Mouse (Mus musculus) heart, embryonic 14.5 days (tissue): ENCODE results near the gene Vmn2r97. TPM values are rescaled to one million over a fixed set of nuclear protein-coding genes. Genes with fewer than 3 reads are reported as not detected.
"Not testable (repeated sequence)": the region's sequence is repeated elsewhere in the genome, so short reads cannot be mapped to it uniquely, and the experiment has no call there.

ENCODE experiments used
- ATAC-seq: fragments of 200-750 bp; cut with Nextera tagmentation; 2 replicates; pipeline ENCODE4 v1.8.0; 2017; ENCODE audit warnings: low read depth, moderate TSS enrichment; ENCODE audit not compliant: insufficient number of reproducible peaks, insufficient read depth, low FRiP score
- H3K27ac ChIP-seq, 2 experiments: fragments of 200-500 bp in 1 of 2; fragments of 300-500 bp in 1 of 2; sonication (generic) in 1 of 2; replicated peaks in 1 of 2; 2 replicates each; pipeline ENCODE4 v1.5.1; 2012 to 2014; ENCODE audit warnings: low read depth in 2 of 2, low read length in 2 of 2, control low read depth in 1 of 2, mild to moderate bottlenecking in 1 of 2, mixed read lengths in 1 of 2; ENCODE audit not compliant: control insufficient read depth in 1 of 2, insufficient read depth in 1 of 2
- H3K27me3 ChIP-seq: fragments of 300-500 bp; sonication (generic); 2 replicates; pipeline ENCODE4 v1.6.1; 2014; ENCODE audit warnings: mild to moderate bottlenecking, low read length, control low read depth; ENCODE audit not compliant: control insufficient read depth, insufficient read depth
- H3K36me3 ChIP-seq: fragments of 300-500 bp; sonication (generic); 2 replicates; pipeline ENCODE4 v1.6.1; 2014; ENCODE audit warnings: mild to moderate bottlenecking, control low read depth, low read length, mixed read lengths; ENCODE audit not compliant: control insufficient read depth, insufficient read depth
- H3K4me1 ChIP-seq, 2 experiments: fragments of 200-500 bp in 1 of 2; fragments of 300-500 bp in 1 of 2; sonication (generic) in 1 of 2; 2 replicates each; pipeline ENCODE4 v1.6.1; 2012 to 2014; ENCODE audit warnings: low read length in 2 of 2, control low read depth in 1 of 2, mixed read lengths in 1 of 2; ENCODE audit not compliant: control insufficient read depth in 2 of 2, insufficient read depth in 2 of 2
- H3K4me2 ChIP-seq: fragments of 300-500 bp; sonication (generic); 2 replicates; pipeline ENCODE4 v1.6.1; 2014; ENCODE audit warnings: mild to moderate bottlenecking, low read length
- H3K4me3 ChIP-seq, 2 experiments: fragments of 200-500 bp in 1 of 2; fragments of 300-500 bp in 1 of 2; sonication (generic) in 1 of 2; 2 replicates each; pipeline ENCODE4 v1.5.1; 2012 to 2014; ENCODE audit warnings: low read length in 2 of 2, mild to moderate bottlenecking in 2 of 2, control low read depth in 1 of 2, low read depth in 1 of 2, moderate library complexity in 1 of 2; ENCODE audit not compliant: control insufficient read depth in 1 of 2, insufficient read depth in 1 of 2
- H3K9ac ChIP-seq: fragments of 300-500 bp; sonication (generic); 2 replicates; pipeline ENCODE4 v1.6.1; 2014; ENCODE audit warnings: mild to moderate bottlenecking, low read length
- H3K9me3 ChIP-seq: fragments of 300-500 bp; sonication (generic); 2 replicates; pipeline ENCODE4 v1.6.1; 2016; ENCODE audit warnings: low read length, control low read depth; ENCODE audit not compliant: control insufficient read depth
- WGBS: fragments of 180-500 bp; shearing (Covaris S2); extraction: QIAGEN DNeasy Blood & Tissue Kit; methylation state at CpG from one replicate; pipeline ENCODE4 v1.1.7; 2014; 5-methylcytosine and 5-hydroxymethylcytosine counted together
- polyA plus RNA-seq: library from polyadenylated mRNA; unstranded; fragments of >200 nt; fragmentation: Nextera tagmentation; extraction: Ambion mirVana; gene quantifications from 2 replicates; pipeline ENCODE4 v1.2.1, GENCODE M21; 2014

The Vmn2r97 gene
- polyA plus RNA-seq = 0.05 TPM in 1 of 2 replicates, not detected in the other

GRCm38 (mm10) chr17:18914000-18914399 is at the start of gene Vmn2r97:
Vmn2r97 (plus strand) TSS chr17:18914300.
- not testable (repeated sequence) for H3K4me3 ChIP-seq, H3K27me3 ChIP-seq, H3K36me3 ChIP-seq, H3K4me2 ChIP-seq, ATAC-seq, H3K4me1 ChIP-seq, H3K9ac ChIP-seq, H3K9me3 ChIP-seq, H3K27ac ChIP-seq
- 63% methylated on average over 2 of the region's 2 CpGs for WGBS

DNA sequence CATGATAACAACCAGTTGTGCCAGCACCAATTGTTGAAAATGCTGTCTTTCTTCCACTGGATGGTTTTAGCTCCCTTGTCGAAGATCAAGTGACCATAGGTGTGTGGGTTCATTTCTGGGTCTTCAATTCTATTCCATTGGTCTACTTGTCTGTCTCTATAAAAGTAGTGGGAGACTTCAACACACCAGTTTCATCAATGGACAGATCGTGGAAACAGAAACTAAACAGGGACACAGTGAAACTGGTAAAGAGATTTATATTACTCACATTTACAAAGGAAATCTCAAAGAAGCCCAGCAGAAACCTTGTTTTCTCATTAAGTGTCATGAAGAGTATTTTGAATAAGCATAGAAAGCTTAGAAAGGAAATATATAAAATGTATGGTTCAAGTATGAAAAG is 31.7 kb upstream of the Vmn2r97 start:
- 74% methylated on average over 1 of the region's 2 CpGs for WGBS
- not testable (repeated sequence) for ATAC-seq, H3K27ac ChIP-seq, H3K4me2 ChIP-seq, H3K36me3 ChIP-seq, H3K4me3 ChIP-seq, H3K27me3 ChIP-seq, H3K4me1 ChIP-seq, H3K9ac ChIP-seq
- 0 out of 2 replicates have a peak, but pooled peaks cover 10% of the 10 kb centered on the region for H3K9me3 ChIP-seq

DNA sequence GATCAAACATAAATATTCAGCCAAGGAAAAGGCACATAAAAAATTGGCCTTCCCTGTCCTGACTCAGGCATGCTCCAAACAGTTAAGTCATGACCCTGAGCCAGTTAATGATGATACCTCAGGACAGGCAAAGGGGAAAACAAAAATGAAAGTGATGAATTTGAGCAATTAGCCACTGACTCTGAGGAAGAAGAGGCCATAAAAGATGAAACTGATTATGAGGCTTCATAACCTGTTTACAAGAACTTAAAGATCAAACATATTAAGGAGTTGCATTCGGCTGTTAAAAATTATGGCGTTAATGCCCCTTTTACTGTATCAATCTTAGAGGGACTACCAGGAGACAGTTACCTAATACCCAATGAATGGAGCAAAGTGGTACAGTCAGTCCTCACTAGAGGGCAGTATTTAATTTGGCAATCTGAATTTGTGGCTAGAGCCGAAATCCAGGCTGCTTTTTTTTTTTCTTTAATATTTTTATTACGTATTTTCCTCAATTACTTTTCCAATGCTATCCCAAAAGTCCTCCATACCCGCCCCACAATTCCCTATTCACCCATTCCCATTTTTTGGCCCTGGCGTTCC is 24.3 kb upstream of the Vmn2r97 start:
- H3K27me3 ChIP-seq = no peaks in the 10 kb centered on the region
- H3K27ac ChIP-seq = no peak overlapping the region
- 70% methylated on average over 6 of the region's 6 CpGs for WGBS
- no peaks in the 10 kb centered on the region for H3K36me3 ChIP-seq
- H3K4me1 ChIP-seq = no peaks in the 10 kb centered on the region
- H3K4me2 ChIP-seq = no peak overlapping the region
- H3K9ac ChIP-seq = no peak overlapping the region
- ATAC-seq = no peak
- H3K9me3 ChIP-seq = peaks cover 6% of the 10 kb centered on the region; the same call in 1 of the 2 replicates
- no peak overlapping the region for H3K4me3 ChIP-seq

- H3K4me2 ChIP-seq, H3K4me3 ChIP-seq, H3K4me1 ChIP-seq, H3K9ac ChIP-seq, H3K27ac ChIP-seq, H3K36me3 ChIP-seq, H3K27me3 ChIP-seq, ATAC-seq: not testable (repeated sequence)
- peaks cover 29% of the 10 kb centered on the region for H3K9me3 ChIP-seq
- WGBS = 69% methylated on average over 1 of the region's 1 CpGs
Observed at GRCm38 (mm10) chr17:18957800-18958199, 43.7 kb downstream of the Vmn2r97 start.

GRCm38 (mm10) chr17:18968371-18969275 is 54.5 kb downstream of the Vmn2r97 start:
- H3K4me1 ChIP-seq = no peaks in the 10 kb centered on the region
- no peak overlapping the region for H3K9ac ChIP-seq
- no peak overlapping the region for H3K27ac ChIP-seq
- H3K9me3 ChIP-seq = peaks cover 27% of the 10 kb centered on the region
- H3K36me3 ChIP-seq = no peaks in the 10 kb centered on the region
- 85% methylated on average over 29 of the region's 29 CpGs for WGBS
- H3K4me3 ChIP-seq = no peak overlapping the region
- H3K4me2 ChIP-seq = no peak overlapping the region
- no peak for ATAC-seq
- H3K27me3 ChIP-seq = no peaks in the 10 kb centered on the region

Other genes with a start within 250 kb of the Vmn2r97 start
- gene Vmn2r98, start 139.2 kb downstream of the Vmn2r97 start, polyA plus RNA-seq = not detected in 2 replicates